Mouse (Mus musculus) small intestine, adult 2 months (tissue): ENCODE results near the gene Togaram2. TPM values are rescaled to one million over a fixed set of nuclear protein-coding genes. Genes with fewer than 3 reads are reported as not detected.

ENCODE experiments used
- H3K27ac ChIP-seq: fragments of 200-500 bp; 2 replicates; pipeline ENCODE4 v1.5.1; 2012; ENCODE audit warnings: low read depth, low read length, control low read depth, inconsistent platforms; ENCODE audit not compliant: insufficient read depth
- H3K27me3 ChIP-seq: fragments of 200-500 bp; 2 replicates; pipeline ENCODE4 v1.6.1; 2012; ENCODE audit warnings: mild to moderate bottlenecking, moderate library complexity, low read length, inconsistent platforms; ENCODE audit not compliant: control insufficient read depth, insufficient read depth
- H3K36me3 ChIP-seq: fragments of 200-500 bp; 2 replicates; pipeline ENCODE4 v1.6.1; 2012; ENCODE audit warnings: mild to moderate bottlenecking, low read length, control low read depth, inconsistent platforms; ENCODE audit not compliant: control insufficient read depth, insufficient read depth
- H3K4me1 ChIP-seq: fragments of 200-500 bp; 2 replicates; pipeline ENCODE4 v1.6.1; 2012; ENCODE audit warnings: low read length, inconsistent platforms, mixed read lengths; ENCODE audit not compliant: control insufficient read depth, insufficient read depth, insufficient read length
- H3K4me3 ChIP-seq: fragments of 200-500 bp; 2 replicates; pipeline ENCODE4 v1.5.1; 2012; ENCODE audit warnings: low read depth, mild to moderate bottlenecking, control low read depth, inconsistent platforms, low read length, moderate library complexity
- CTCF ChIP-seq: fragments of 200-500 bp; IDR thresholded peaks from 2 replicates; pipeline ENCODE4 v1.5.1; 2012; ENCODE audit warnings: low read depth, mild to moderate bottlenecking, control low read depth, inconsistent platforms, low read length, moderate library complexity, mixed read lengths; ENCODE audit not compliant: insufficient replicate concordance, insufficient read length; ENCODE audit errors: extremely low read depth
- POLR2A ChIP-seq: fragments of 200-500 bp; IDR thresholded peaks from 2 replicates; pipeline ENCODE4 v1.6.1; 2012; ENCODE audit warnings: low read depth, mild to moderate bottlenecking, control low read depth, inconsistent platforms, low read length, moderate library complexity
- WGBS: fragments of 180-500 bp; shearing (Covaris S2); methylation state at CpG from one replicate; pipeline ENCODE4 v1.1.7; 2018; 5-methylcytosine and 5-hydroxymethylcytosine counted together
- polyA plus RNA-seq: library from polyadenylated mRNA; depleted of rRNA; stranded (reverse); fragments of >200 nt; gene quantifications from 2 replicates; pipeline ENCODE4 v1.2.3, GENCODE M21; 2012

Gene Togaram2
- polyA plus RNA-seq, 1 experiment = 0.16 TPM

DNA sequence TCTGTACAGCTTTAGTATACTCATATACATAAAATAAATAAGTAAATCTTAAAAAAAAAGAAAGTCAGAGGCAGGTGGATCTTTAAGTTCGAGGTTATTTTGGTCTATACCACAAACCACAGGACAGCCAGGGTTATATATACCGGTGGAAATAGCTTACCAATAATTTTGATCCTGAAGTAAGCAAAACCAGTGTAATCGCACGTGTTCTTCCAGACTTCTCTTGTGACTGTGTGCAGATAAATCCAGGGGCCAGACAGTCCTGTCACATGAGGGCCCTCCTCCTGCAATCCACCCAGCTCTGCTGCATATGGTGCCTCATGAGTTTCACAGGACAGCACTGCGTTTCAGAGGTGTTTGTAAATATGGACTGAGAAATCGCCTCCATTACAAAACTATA lies 9.6 kb upstream of the Togaram2 start:
- TF ChIP-seq CTCF (no peak), POLR2A (no peak)
- no peaks in the 10 kb centered on the region for H3K4me1 ChIP-seq
- WGBS = 73% methylated on average over 6 of the region's 6 CpGs
- H3K27ac ChIP-seq = no peak overlapping the region
- no peaks in the 10 kb centered on the region for H3K27me3 ChIP-seq
- H3K4me3 ChIP-seq = no peak overlapping the region
- peaks cover 2% of the 10 kb centered on the region for H3K36me3 ChIP-seq

DNA sequence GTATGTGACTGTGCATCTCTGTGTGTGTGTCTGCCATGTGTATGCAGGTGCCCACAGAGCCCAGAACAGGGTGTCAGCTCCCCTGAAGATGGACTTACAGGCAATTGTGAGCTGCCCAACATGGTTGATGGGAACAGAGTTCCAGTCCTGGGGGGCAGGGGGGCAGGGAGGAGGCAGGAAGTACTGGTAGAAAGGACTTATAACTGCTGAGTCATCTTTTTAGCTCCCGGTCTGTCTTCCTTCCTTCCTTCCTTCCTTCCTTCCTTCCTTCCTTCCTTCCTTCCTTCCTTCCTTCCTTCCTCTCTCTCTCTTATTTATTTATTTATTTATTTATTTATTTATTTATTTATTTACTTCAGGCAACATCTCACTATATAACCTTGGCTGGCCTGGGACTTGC lies 8.9 kb upstream of the Togaram2 start:
- Histone ChIP-seq H3K27me3 (no peaks in the 10 kb centered on the region), H3K36me3 (no peaks in the 10 kb centered on the region), H3K4me1 (no peaks in the 10 kb centered on the region), H3K27ac (no peak overlapping the region), H3K4me3 (no peak overlapping the region)
- TF ChIP-seq CTCF (no peak), POLR2A (no peak)
- 40% methylated on average over 1 of the region's 1 CpGs for WGBS

DNA sequence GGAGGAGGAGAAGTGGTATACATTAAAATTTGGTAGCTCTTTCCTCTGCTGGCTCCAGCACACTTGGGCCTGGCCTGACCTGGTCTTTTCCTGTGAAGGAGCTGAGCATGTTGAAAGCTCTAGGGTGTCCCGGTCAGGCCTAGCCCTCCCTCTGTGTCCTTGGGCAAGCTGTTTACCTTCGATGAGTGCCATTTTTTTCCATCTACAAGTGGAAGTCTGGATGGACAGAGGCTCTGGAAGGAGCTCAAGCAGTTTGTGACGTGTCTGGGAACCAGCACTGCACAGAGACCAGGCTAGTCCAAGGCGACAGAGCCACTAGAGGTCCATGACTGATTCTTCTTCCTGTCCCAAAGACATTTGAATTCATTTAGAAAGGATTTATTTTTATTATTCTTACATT lies 7.9 kb upstream of the Togaram2 start:
- H3K27ac ChIP-seq = no peak overlapping the region
- no peaks in the 10 kb centered on the region for H3K36me3 ChIP-seq
- 86% methylated on average over 4 of the region's 4 CpGs for WGBS
- H3K27me3 ChIP-seq = no peaks in the 10 kb centered on the region
- no peaks in the 10 kb centered on the region for H3K4me1 ChIP-seq
- TF ChIP-seq POLR2A = no peak
- TF ChIP-seq CTCF = no peak
- H3K4me3 ChIP-seq = no peak overlapping the region

GRCm38 (mm10) chr17:71669511-71669910 lies 3.5 kb upstream of the Togaram2 start:
- no peaks in the 10 kb centered on the region for H3K4me1 ChIP-seq
- no peaks in the 10 kb centered on the region for H3K36me3 ChIP-seq
- TF ChIP-seq POLR2A (no peak), CTCF (no peak)
- H3K4me3 ChIP-seq = no peak overlapping the region
- WGBS = 62% methylated on average over 5 of the region's 5 CpGs
- no peak overlapping the region for H3K27ac ChIP-seq
- no peaks in the 10 kb centered on the region for H3K27me3 ChIP-seq

DNA sequence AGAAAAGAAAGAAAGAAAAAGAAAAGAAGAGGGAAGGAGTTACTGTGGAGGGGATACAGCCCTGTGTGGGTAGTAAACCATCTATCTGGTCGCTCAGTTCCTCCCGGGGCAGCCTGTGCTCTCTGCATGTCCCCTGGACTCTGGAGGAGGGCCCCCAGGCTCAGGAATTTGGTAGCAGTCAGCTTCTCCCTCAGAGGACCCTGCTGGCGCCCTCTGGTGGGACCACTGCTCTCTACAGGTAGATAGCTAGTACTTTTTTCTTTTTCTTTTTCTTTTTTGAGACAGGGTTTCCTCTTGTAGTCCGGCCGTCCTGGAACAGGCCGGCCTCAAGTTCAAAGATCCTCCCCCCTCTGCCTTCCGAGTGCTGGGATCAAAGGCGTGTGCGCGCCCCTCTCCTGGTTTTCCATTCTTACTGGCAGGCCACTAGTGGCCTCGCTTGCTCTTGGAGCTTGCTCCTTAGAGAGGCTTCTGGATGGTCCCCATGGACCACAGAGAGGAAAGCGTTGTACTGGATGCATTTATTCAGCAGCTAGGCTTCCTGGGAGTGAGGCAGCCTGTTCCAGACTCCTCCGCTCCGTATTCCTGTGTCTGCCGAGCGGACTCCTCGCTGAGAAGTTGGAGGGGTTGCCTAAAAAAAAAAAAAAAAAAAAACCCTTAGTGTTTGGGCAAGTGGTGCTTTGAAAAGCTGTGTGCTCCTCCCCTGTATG lies 1.1 kb upstream of the Togaram2 start:
- Histone ChIP-seq H3K27me3 (no peaks in the 10 kb centered on the region), H3K27ac (no peak overlapping the region), H3K36me3 (no peaks in the 10 kb centered on the region), H3K4me3 (no peak overlapping the region), H3K4me1 (no peaks in the 10 kb centered on the region)
- WGBS = 65% methylated on average over 17 of the region's 17 CpGs
- TF ChIP-seq CTCF (peak; percentile 55; the same call in 1 of the 2 replicates), POLR2A (no peak)

DNA sequence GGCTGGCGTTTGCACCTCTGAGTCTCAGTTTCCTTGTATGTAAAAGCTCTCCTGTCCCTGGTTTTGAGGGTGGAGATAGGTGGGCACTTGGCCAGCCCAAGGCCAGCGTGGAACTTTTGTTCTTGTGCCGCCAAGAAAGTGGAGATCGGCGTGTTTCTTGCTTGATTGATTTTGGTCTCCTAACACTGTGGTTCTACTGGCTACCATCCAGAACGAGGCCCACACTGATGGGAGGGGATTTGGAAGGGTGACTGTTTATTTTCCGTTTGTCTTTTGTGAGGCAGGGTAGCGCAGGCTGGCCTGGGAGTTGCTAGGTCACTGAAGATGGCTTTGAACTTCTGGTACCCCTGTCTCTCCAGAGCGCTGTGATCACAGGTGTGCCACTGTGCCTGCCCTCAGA lies 875 bp downstream of the Togaram2 start:
- WGBS = 55% methylated on average over 9 of the region's 9 CpGs
- Histone ChIP-seq H3K4me1 (no peaks in the 10 kb centered on the region), H3K36me3 (no peaks in the 10 kb centered on the region), H3K27me3 (no peaks in the 10 kb centered on the region), H3K27ac (no peak overlapping the region), H3K4me3 (no peak overlapping the region)
- no peak for TF ChIP-seq CTCF
- no peak for TF ChIP-seq POLR2A

- H3K27me3 ChIP-seq = no peaks in the 10 kb centered on the region
- H3K36me3 ChIP-seq = no peaks in the 10 kb centered on the region
- H3K4me1 ChIP-seq = no peaks in the 10 kb centered on the region
- TF ChIP-seq POLR2A (no peak), CTCF (no peak)
- H3K4me3 ChIP-seq = no peak overlapping the region
- H3K27ac ChIP-seq = no peak overlapping the region
- WGBS = 82% methylated on average over 18 of the region's 18 CpGs
These were observed 1.8 kb downstream of the Togaram2 start for GRCm38 (mm10) chr17:71674886-71675285.
